Mouse (Mus musculus) G1E (cell line): ENCODE measurements around the gene Galr3. TPM values are rescaled to one million over a fixed set of nuclear protein-coding genes. Genes with fewer than 3 reads are reported as not detected.

Source experiments
- ATAC-seq: 2 replicates; pipeline ENCODE4 v1.8.0; 2016; ENCODE audit warnings: mild to moderate bottlenecking; ENCODE audit not compliant: insufficient number of reproducible peaks, poor library complexity, low FRiP score, severe bottlenecking; ENCODE audit errors: extremely low read depth
- DNase-seq: peaks from one replicate; pipeline ENCODE4 v3.0.0; 2012; ENCODE audit warnings: low spot score
- H3K27me3 ChIP-seq: 2 replicates; pipeline ENCODE4 v1.6.1; 2012; ENCODE audit warnings: mild to moderate bottlenecking, low read length, inconsistent platforms; ENCODE audit not compliant: insufficient read depth
- H3K36me3 ChIP-seq: replicated peaks from 2 replicates; pipeline ENCODE3; 2012; ENCODE audit warnings: mild to moderate bottlenecking, inconsistent platforms
- H3K4me1 ChIP-seq: 2 replicates; pipeline ENCODE4 v1.6.1; 2012; ENCODE audit warnings: low read depth, low read length, inconsistent platforms, mixed read lengths; ENCODE audit not compliant: insufficient read depth
- H3K4me3 ChIP-seq: 2 replicates; pipeline ENCODE4 v1.5.1; 2012; ENCODE audit warnings: low read depth, mild to moderate bottlenecking, inconsistent platforms, low read length, moderate library complexity, mixed read lengths
- H3K9me3 ChIP-seq: replicated peaks from 2 replicates; pipeline ENCODE4 v1.6.1; 2012; ENCODE audit warnings: inconsistent platforms
- CTCF ChIP-seq: IDR thresholded peaks from 2 replicates; pipeline ENCODE4 v1.5.1; 2012; ENCODE audit warnings: low read depth, low read length, inconsistent platforms, mixed read lengths
- GATA1 ChIP-seq: IDR thresholded peaks from 2 replicates; pipeline ENCODE4 v1.6.1; 2012; ENCODE audit warnings: borderline replicate concordance, low read length, inconsistent platforms, mixed read lengths
- GATA2 ChIP-seq: IDR thresholded peaks from 2 replicates; pipeline ENCODE4 v1.6.1; 2012; ENCODE audit warnings: low read depth, low read length, inconsistent platforms, borderline replicate concordance
- POLR2AphosphoS5 ChIP-seq: IDR thresholded peaks from 2 replicates; pipeline ENCODE4 v1.6.1; 2012; ENCODE audit warnings: low read depth, low read length, inconsistent platforms; ENCODE audit not compliant: insufficient replicate concordance
- TAL1 ChIP-seq: conservative IDR thresholded peaks from 2 replicates; pipeline ENCODE4 v1.6.1; 2012; ENCODE audit warnings: low read depth, low read length, inconsistent platforms, mixed read lengths
- polyA plus RNA-seq: library from polyadenylated mRNA; stranded (reverse); fragments of >175 nt; gene quantifications from 2 replicates; pipeline ENCODE4 v1.2.3, GENCODE M21; 2012
- total RNA-seq, 2 experiments: library from RNA; stranded (forward) in 1 of 2; stranded (reverse) in 1 of 2; fragments of 200-1000 nt in 1 of 2; fragments of >200 nt in 1 of 2; fragmentation: Nextera tagmentation in 1 of 2; gene quantifications; 2 replicates each; pipeline ENCODE4 v1.2.3; 2014 to 2017

The Galr3 gene
- total and polyA plus RNA-seq, 3 experiments: not detected

- H3K4me1 ChIP-seq: no peaks in the 10 kb centered on the region
- no peak for ATAC-seq
- H3K36me3 ChIP-seq: no peaks in the 10 kb centered on the region
- TF ChIP-seq GATA2 (no peak), CTCF (no peak), GATA1 (no peak), TAL1 (no peak), POLR2AphosphoS5 (no peak)
- H3K4me3 ChIP-seq: no peak overlapping the region
- H3K27me3 ChIP-seq: peaks cover 50% of the 10 kb centered on the region
- DNase-seq: no peak
- no peaks in the 10 kb centered on the region for H3K9me3 ChIP-seq
These were observed 18.9 kb upstream of the Galr3 start for GRCm38 (mm10) chr15:79022671-79023230.

- no peak for DNase-seq
- TF ChIP-seq CTCF (no peak), TAL1 (no peak), POLR2AphosphoS5 (no peak), GATA2 (no peak), GATA1 (no peak)
- Histone ChIP-seq H3K4me1 (no peaks in the 10 kb centered on the region), H3K4me3 (no peak overlapping the region), H3K9me3 (peaks cover 2% of the 10 kb centered on the region), H3K36me3 (no peaks in the 10 kb centered on the region), H3K27me3 (peaks cover 56% of the 10 kb centered on the region)
- no peak for ATAC-seq
These were observed 18.3 kb upstream of the Galr3 start for GRCm38 (mm10) chr15:79023366-79023765.

GRCm38 (mm10) chr15:79025687-79026308 lies 15.9 kb upstream of the Galr3 start:
- Histone ChIP-seq H3K4me3 (no peak overlapping the region), H3K36me3 (no peaks in the 10 kb centered on the region), H3K4me1 (peaks cover 4% of the 10 kb centered on the region), H3K27me3 (peaks cover 61% of the 10 kb centered on the region), H3K9me3 (peaks cover 4% of the 10 kb centered on the region)
- no peak for ATAC-seq
- no peak for DNase-seq
- TF ChIP-seq GATA1 (no peak), CTCF (no peak), GATA2 (no peak), TAL1 (no peak), POLR2AphosphoS5 (no peak)

- TF ChIP-seq POLR2AphosphoS5 (no peak), TAL1 (no peak), GATA1 (no peak), GATA2 (no peak), CTCF (no peak)
- peaks cover 7% of the 10 kb centered on the region for H3K4me1 ChIP-seq
- DNase-seq: no peak
- no peak for ATAC-seq
- peaks cover 69% of the 10 kb centered on the region for H3K27me3 ChIP-seq
- H3K36me3 ChIP-seq: no peaks in the 10 kb centered on the region
- H3K4me3 ChIP-seq: no peak overlapping the region
- H3K9me3 ChIP-seq: peaks cover 4% of the 10 kb centered on the region
These were observed 15.0 kb upstream of the Galr3 start for GRCm38 (mm10) chr15:79026511-79027290.

GRCm38 (mm10) chr15:79027291-79028205 lies 14.1 kb upstream of the Galr3 start:
- ATAC-seq: no peak
- Histone ChIP-seq H3K36me3 (no peaks in the 10 kb centered on the region), H3K4me3 (no peak overlapping the region), H3K27me3 (peaks cover 68% of the 10 kb centered on the region), H3K9me3 (peaks cover 4% of the 10 kb centered on the region), H3K4me1 (peaks cover 7% of the 10 kb centered on the region)
- no peak for DNase-seq
- TF ChIP-seq TAL1 (no peak), CTCF (no peak), POLR2AphosphoS5 (no peak), GATA2 (no peak), GATA1 (no peak)
